Mouse (Mus musculus) neural tube, embryonic 10.5 days (tissue): ENCODE data around the gene Entr1.

ENCODE experiments used
- DNase-seq: peaks from one replicate; pipeline ENCODE4 v3.0.0-alpha.2; 2017; ENCODE audit warnings: low spot score; ENCODE audit errors: extremely low spot score

Gene Entr1

GRCm38 (mm10) chr2:26348241-26348640 is 40.9 kb downstream of the Entr1 start:
- DNase-seq = no peak

GRCm38 (mm10) chr2:26342609-26343490 is 46.3 kb downstream of the Entr1 start:
- no peak for DNase-seq

GRCm38 (mm10) chr2:26342044-26342443 is 47.1 kb downstream of the Entr1 start:
- DNase-seq = no peak

GRCm38 (mm10) chr2:26341510-26341981 is 47.6 kb downstream of the Entr1 start:
- no peak for DNase-seq

DNA sequence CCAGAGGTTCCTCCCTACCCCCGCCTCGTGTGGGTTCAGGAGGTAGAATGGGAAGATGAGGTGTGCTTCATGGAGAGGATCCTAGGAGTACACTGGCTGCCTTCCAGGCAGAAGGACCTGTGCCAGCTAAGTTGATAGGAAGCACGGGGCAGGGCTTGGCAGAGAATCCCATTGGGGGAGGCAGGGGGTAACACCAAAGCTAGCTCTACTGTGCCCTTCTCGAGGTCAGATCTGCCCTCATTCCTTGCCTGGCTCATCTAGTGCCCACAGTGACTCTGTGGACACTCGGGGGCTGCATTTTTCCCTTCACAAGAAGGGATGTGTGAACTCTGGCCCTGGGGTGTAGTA is 49.9 kb downstream of the Entr1 start:
- DNase-seq = no peak

DNA sequence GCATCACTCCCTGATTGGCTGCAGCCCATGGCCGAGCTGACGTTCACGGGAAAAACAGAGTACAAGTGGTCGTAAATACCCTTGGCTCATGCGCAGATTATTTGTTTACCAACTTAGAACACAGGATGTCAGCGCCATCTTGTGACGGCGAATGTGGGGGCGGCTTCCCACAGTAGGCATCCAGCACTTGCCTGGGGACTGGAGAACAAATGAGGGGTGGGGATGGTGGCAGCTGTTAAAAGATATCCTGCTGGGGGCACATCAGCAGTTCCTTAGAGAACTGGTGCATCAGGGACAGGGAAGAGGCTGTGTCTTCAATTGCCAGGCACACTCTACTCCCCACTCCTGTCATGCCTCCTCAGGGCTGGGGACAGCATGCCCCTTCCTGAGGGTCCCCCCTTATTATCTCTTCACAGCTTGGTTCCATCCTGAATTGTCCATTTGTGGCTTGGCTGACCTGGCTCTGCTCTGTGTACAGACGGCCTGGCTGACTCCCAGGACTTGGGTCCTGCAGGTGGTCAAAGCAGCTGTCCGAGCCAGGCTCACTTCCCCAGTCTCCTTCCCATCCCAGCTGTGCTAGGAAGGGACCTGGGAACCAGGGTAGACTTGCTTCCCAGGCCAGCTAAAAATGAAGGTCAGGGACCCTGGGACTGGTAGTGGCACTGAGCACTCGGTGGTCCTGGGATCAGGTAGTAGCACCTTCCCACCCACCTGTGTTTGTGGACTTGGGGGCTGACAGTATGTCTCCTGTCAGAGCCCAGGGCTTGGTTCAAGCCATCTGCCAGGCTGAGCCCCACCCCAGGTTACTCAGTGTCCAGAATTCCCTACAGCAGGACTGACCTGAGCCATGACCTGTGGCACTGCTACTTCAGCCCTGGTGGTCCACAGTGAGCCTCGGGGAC is 50.6 kb downstream of the Entr1 start:
- no peak for DNase-seq
